Mouse (Mus musculus) layer of hippocampus, adult 9-11 months (tissue): Measurements from ENCODE around the gene Hba-a1.
"Not testable (repeated sequence)": the region's sequence is repeated elsewhere in the genome, so short reads cannot be mapped to it uniquely, and the experiment has no call there.

Experiments
- DNase-seq: peaks from one replicate; pipeline ENCODE4 v3.0.0; 2022

Gene Hba-a1

DNA sequence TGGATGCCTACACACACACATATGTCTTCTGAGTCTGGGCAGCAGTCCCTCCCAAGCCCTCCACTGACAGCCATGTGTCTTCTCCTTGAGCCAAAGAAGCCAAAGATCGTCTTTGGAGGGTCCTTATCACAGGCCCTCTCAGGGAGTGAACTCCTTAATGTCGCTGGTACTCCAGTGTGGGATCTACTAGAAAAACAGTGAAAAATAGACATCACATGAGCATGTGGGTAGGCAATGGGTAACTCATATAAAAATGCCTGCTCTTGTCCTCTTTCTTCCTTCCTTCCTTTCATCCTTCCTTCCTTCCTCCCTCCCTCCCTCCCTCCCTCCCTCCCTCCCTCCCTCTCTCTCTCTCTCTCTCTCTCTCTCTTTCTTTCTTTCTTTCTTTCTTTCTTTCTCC lies 14.1 kb downstream of the Hba-a1 start:
- DNase-seq: not testable (repeated sequence)

DNA sequence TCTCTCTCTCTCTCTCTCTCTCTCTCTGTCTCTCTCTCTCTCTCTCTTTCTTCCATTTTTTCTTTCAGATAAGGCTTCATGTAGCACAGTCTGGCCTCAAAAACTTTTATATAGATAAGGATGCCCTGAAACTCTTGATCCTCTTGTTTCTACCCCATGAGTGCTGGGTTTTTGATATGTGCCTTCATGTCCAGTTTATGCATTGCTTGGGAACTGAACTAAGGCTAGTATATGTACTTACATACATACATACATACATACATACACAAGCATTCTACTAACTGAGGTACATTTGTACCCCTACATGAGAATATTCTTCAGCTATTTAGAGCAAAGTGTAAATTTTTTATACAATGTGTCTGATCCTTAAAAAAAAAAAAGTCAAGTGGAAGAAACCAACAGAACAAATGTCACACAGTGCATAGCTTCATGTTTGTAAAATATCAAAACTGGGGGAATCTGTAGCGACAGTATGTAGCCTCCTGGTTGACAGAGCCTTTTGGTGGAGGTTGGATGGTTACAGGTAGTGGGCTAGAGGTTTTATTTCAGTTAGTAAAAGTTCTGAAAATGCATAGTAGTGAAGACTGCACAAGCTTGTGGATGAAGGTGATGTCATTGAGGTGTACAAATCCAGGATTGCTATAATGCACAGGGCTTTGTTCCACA lies 14.7 kb downstream of the Hba-a1 start:
- DNase-seq: no peak

DNA sequence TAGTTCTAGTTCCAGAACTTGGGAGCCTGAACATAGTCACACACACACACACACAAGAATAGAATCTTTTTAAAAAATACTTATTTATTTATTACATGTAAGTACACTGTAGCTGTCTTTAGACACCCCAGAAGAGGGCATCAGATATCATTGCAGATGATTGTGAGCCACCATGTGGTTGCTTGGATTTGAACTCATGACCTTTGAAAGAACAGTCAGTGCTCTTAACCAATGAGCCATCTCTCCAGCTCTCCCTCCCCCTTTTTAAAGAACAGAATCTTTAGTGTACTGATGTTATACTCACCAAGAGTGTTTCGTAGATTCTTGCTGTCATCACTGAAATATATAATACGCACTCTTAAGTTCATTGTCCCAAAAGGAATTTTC lies 15.2 kb downstream of the Hba-a1 start:
- no peak for DNase-seq

DNA sequence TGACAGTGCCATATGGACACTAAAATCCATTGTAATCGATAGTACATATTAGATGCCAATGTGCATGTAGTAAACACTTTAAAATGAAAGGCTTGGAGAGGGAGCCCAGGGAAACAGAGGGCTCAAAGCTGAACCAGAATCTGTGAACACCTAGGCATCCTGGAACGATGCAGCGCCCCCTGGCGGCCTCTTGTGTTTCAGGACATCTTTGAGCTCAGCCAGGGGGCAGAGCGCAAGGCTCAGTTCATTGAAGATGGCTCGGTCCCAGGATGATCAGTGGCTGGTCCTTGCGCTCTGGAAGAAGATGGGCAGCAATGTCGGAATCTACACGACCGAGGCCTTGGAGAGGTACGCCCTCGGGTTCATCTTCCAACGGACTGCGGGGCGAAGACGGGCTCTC lies 16.6 kb downstream of the Hba-a1 start, which contains the start of gene Hbq1a:
Gene Hbq1a, plus strand, starts transcription at position 205 of the 400 bp plus-strand sequence.
- peak; percentile 57 for DNase-seq

DNA sequence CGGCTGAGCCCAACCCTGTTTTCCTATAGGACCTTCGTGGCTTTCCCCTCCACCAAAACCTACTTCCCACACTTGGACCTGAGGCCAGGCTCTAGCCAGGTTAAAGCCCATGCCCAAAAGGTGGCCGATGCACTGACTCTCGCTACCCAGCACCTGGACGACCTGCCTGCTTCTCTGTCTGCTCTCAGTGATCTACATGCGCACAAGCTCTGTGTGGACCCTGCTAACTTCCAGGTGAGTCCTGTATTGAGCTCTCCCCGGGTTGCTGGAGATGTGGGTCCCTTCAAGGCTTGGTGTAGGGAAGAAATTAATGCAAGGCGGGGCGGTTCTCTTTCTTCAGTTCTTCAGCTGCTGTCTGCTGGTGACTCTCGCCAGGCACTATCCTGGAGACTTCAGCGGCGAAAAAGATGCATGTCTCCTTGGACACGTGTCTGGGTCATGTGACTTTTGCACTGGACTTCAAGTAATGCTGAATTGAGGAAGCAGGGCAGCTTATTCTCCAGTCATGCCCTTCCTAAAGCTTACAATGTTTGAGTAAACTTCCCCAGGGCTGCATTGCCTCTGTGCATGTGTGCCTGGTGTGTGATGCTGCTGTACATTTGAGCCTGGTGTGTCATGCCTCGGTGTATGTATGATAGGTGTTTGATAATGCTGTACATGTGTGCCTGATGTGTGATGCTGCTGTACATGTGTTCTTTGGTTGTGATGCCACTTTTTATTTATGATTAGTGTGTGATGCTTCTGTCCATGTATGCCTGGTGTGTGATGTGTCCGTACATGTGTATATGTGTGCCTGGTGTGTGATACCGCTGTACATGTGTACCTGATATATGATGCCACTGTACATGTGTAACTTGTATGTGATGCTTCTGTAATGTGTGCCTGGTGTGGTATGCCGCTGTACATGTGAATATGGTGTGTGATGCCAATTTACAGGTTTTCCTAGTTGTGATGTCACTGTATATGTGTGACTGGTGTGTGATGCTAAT lies 17.3 kb downstream of the Hba-a1 start:
- no peak for DNase-seq

DNA sequence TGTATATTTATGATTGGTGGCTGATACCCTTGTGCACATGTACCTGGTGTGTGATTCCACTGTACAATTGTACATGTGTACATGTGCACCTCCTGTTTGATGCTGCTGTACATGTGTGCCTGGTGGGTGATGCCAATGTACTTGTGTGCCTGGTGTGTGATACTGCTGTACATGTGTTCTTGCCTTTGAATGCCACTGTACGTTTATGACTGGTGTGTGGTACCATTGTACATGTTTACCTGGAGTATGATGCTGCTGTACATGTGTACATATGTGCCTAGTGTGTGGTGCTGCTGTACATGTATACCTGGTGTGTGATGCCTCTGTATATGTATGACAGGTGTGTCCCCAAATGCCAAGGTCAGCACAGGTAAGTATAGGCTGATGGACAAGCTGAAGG lies 18.2 kb downstream of the Hba-a1 start:
- DNase-seq: no peak

DNA sequence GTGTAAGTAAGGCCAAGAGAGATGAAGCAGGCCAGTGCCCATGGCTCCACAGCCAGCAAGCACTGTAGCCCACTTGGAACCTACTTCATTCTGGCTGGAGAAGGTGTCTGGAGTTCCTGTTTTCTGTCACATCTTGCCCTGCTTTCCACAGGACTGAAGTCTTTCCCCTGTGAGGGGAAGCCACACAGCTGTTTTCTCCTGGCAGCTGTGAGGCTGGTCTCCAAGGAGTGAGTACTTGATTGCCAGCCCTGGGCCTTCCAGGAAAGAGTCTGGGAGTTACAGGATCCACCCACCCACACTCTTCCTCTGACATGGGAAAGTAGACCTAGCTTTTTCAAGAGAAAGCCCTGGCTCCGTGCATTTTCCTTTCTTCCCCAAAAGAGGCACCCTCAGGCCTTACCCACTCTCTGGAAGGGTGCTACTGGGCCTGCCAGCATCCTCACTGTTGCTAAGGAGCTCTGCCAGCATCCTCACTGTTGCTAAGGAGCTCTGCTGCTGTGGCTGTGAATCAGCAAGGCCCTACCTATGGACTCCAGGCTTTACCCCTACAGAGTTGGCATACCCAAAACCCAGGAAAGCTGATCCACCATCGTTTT lies 19.6 kb downstream of the Hba-a1 start:
- DNase-seq: peak; percentile 64

DNA sequence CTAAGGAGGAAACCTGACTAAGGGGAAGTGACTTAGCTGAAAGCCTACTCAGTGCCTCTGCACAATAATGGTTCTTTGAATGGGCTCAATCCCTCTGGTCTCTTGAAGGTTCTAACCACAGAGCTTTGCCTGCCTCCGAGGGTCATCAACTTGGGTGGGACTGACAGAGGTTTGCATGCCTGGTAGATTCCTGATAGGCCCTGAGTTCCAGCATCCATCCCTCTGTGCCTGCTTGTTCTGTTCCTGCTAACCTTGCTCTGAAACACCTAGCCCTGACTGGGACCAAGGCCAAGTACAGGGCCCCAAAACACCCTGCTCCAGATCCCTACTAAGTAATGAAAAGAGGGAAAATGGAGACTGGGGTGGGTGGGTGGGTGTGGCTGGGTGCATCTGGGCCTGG lies 20.1 kb downstream of the Hba-a1 start:
- no peak for DNase-seq

DNA sequence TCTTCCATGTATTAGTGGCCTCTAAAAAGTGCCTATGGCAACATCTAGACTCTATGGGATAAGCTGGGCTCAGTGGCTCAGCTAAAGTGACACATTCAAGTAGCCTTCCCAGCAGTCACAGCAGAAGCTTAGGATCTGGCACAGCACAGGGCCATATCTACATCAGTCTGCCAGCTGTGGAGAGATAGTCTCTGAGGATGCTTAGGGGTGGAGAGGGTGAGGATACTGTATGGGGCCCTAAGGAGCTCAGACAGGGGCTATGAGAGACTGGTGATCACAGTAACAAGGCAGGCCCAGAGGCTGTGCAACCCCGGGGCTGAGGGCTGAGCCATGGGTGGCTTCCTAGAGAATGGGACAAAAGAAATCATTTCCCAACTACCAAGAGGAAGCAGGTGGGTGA lies 23.7 kb downstream of the Hba-a1 start:
- DNase-seq: no peak

DNA sequence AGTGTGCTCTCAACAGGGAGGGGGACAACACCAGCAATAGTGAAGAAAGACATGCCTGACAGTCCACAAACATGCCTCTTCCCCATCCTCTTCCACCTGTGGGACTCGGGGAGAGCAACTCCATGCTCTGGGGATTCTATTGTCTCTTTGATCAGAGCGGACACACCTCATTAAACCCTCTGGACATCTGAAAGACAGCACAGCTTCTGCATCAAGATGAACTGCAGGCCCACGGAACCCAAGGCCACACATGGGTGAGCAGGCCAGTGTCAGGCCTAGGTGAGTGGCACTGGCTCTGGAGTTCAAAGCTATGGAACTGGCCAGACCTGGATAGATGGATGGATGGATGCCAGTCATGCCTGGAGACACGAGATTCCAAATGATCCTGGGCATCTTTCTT lies 26.1 kb downstream of the Hba-a1 start:
- no peak for DNase-seq

DNA sequence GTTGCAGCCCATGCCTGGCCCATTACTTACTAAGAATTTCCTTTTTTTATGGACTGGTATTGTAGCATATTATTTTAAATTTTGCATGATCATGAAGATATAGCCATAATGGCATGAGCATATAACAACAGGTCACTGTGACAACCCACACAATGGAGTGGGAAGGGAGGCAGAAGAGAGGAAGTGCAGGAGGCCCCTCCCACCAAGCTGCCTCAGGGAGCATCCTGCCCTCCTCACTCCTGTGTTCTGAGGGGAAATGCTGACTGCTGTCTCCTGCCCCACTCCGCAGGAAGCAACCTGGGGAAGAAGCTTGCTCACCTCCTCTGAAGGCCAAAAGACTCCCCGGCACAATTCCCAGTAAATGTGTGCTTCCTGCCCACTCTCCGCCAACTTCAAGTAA lies 26.6 kb downstream of the Hba-a1 start:
- DNase-seq: no peak

DNA sequence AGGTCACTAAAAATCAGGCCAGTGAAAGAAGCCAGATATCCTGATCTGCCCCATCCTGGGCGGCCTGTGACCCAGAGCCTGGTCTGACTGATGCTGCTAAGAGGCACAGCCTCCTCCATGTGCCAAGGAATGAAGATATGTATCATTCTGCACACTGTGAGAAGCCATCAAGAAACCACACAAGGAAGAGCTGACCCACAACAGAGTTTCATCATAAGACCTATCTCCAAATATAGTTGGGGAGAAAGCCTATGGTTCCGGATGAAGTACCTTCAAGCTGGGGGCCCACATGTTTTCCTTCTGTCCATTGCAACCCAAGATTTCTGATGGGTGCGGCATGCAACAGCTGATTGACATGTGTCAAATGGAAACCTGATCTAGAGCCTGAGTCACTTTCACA lies 32.7 kb downstream of the Hba-a1 start:
- no peak for DNase-seq

DNA sequence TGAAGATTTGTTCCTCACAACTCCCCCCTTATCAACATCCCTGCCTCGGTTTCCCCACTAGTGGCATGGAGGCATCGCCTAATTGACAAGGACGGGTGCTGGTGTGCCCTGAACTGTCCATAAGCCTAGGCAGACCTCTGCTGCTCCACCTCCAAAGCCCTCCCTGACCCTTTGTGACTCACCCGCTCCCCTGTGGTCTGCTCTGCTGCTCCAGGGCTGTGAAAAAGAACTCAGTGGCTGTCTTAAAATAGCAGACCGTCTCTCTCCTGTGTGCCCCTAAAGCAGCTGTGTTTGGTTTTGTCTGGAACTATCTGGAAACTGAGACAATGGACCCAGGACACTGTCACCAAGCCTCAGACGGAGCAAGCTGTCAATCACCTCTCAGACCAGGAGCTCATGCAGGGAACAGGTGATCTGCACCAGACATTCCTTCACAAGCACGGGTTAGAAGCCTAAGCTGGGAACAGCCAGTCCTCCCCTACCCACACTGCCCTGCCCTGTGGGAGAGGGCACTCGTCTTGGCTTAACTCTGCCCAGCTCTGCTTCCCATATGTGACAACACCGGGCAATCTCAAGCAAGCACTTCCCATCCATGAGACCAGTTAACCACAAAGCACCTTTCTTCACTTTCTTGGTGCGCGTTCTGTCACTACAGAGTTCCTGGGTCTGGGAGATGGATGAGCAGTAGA lies 37.3 kb downstream of the Hba-a1 start:
- no peak for DNase-seq

DNA sequence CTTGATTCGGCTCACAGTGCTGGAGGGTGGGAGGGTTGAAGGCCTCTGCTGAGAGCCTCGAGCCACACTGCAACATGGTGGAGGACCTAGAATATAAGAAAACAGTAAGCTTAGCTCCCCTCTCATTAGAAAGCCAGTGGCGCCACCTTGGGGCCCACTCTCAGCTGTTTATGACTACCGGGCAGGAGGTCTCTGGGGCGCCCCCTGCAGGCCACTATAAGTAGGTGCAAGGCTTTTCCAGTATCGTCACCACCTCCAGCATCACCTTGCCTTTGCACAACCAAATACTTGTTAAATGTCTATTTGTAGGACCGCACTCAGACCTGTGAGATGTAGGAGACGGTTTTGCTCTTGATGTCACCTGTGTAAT lies 37.9 kb downstream of the Hba-a1 start:
- DNase-seq: peak; percentile 75

DNA sequence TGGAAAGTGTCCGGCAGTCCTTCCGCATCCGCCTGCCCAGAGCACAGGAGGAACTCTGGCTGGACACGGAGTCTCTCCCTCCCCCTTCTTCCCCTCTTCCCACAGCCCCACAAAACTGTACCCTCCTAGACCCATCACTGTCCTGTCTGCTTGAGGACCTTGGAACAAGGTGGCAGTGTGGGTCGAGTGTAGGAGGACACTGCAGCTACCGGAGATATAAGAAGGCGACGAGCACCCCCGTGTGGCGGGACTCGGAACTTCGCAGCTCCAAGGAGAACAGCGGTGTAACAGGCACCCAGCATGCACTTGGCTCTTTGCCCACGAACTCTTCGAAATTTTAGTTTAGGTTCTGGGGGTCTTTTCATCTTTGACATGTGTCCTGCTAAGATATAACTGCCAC lies 41.3 kb downstream of the Hba-a1 start:
- DNase-seq: peak; percentile 78

DNA sequence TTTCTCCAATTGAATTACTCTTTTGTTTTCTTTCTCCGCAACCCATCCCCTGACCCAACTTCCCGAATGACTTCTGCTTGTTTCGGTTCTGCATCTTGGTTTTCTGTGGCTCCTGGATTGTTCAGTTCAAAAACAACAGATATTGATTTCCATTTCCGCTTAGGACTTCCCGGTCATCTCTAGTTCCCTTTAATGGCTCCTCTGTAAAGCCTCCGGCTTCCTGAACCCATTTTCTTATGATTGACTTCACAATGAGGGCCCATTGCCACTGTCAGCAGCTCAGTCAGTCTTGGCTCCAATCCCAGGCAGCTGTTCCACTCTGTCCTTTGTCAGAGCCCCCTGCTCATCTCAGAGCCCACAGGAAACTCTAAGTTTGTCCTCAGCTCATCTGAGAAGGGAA lies 47.8 kb downstream of the Hba-a1 start:
- no peak for DNase-seq

DNA sequence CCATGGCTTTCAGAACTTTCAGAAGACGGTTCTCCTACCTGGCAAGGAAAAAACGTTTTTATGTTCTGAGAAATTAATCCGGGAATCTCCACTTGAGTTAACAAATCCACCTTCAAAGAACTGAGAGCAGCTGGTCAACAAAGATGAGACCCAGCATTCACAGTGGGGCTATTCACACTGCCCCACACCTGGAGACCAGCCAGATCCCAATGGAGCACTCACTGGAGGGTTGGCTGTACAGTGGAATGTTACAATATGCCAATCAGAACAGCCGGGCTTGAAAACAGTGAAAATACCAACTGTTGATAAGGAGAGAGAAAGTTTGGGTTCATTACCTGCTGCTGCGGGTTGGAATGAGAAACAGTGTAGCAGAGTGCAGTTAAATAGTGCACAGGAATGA lies 48.5 kb downstream of the Hba-a1 start:
- no peak for DNase-seq

DNA sequence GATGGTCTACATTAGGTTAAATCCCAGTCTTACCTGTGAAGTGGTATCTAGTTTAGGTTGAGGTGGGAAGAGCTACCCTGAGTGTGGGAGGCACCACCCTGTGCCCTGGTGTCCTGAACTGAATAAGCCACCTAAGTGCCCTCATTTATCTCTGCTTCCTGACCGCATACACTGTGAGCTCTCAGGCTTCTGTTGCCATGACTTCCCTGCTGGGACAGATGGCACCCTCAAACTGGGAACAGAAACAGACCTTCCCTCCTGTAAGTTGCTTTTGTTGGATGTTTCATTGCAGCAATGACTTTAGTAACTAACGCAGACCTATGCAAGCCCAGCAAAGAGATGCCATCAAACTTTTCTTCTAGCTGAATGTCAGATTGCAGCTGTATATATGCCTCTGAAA lies 49.9 kb downstream of the Hba-a1 start:
- no peak for DNase-seq
